Mouse (Mus musculus) ZHBTc4 (cell line): ENCODE data around the gene Eno2.
"Not testable (repeated sequence)": the region's sequence is repeated elsewhere in the genome, so short reads cannot be mapped to it uniquely, and the experiment has no call there.

Source experiments
- DNase-seq: peaks from one replicate; pipeline ENCODE4 v3.0.0-alpha.2; 2011; ENCODE audit warnings: low read depth, low spot score

Gene Eno2

DNA sequence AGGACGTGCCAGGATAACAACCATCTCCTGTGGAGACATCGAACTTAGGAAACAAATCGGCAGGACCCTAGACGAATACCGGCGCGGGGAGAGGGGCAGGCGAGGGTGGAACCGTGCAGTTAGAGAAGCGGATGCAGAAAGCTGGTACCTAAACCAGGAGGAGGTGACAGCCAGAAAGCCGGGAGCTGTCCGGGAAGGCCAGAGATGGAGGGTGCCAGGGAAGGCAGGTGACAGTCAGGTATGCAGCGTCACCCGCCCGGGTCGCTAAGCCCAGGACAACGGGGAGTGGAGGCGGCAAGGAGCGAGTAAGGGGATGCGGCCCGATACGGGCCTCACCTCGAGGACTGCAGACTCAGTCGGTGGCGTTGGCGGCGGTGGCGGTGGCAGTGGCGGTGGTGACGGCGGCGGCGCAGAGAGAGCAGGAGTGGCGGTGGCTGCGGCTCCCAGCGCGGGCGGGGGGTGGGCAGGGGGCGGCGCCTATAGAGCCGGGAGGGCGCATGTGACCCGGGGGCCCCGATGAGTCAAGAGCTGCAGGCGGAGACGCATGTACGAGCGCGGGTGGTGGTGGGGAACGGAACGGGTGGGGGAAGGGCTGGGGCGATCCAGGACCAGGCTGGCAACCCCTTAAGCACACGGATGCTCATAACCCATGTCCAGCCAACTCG lies at the start of gene Eno2:
Gene Eno2, minus strand, starts transcription at position 573 of the 665 bp plus-strand sequence.
- DNase-seq, result peak; percentile 62

- no peak for DNase-seq
Measured at GRCm38 (mm10) chr6:124817971-124818370, 48.5 kb upstream of the Eno2 start.

- no peak for DNase-seq
Measured at GRCm38 (mm10) chr6:124817563-124817962, 48.1 kb upstream of the Eno2 start.

DNA sequence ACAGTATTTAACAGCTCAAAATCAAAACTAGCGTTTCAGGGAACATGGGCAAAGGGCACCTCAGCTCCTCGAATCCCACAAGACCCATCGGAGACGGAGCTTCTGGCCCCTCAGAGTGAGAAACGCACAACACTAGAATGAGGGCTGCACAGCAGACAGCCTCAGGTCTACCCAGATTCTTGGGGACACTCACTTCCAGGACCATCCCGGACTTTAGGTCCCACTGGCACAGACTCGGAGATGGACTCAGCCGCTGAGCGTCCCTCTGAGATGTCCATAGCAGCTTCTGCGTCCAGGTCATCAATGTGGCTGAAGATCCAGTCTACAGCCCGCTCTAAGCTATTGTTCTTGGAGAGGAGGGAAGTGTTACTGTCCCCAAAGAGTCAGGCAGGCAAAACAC lies 47.7 kb upstream of the Eno2 start:
- no peak for DNase-seq

GRCm38 (mm10) chr6:124816611-124817010 lies 47.1 kb upstream of the Eno2 start:
- no peak for DNase-seq

DNA sequence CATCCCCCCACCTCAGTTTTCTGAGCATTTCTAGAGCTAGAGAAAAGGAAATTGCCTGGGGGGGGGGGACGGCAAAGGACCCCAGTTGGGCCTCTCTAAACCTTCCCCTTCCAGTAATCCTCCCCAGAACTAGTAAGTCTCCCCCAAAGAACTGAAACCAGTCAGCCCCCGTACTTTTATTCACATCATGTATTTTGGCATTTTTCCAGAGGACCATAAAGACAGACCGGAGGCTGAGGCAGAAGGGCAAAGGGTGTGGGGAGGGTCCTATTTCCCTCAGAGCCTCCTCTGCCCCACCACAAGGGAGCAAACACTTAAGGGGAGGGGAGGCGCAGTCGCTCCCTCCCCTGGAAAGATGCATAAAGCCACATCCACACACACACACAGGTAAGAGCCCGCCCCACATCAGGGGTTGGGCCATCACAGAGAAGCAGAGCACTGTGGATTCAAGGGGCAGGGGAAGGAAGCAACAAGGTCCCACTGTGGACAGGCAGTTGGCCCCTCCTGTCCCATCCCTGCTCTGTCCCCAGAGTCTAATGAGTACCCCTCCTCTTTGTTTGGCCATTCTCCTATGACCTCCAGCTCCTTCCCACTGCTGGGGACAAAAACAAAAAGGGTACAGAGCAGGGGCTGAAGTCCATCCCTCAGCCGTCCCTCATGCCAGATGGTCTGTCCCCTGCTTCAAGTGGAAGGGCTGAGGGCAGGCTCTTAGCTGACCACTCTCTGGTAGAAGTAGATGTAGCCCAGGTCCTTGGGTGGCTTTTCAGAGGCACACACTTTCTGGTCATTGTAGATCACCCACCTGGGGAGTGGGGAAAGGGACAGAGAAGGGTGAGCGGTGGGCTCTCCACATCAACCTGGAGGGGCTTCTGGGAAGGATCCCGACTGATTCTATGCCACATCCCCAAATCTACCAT lies 45.6 kb upstream of the Eno2 start:
- DNase-seq, result no peak

DNA sequence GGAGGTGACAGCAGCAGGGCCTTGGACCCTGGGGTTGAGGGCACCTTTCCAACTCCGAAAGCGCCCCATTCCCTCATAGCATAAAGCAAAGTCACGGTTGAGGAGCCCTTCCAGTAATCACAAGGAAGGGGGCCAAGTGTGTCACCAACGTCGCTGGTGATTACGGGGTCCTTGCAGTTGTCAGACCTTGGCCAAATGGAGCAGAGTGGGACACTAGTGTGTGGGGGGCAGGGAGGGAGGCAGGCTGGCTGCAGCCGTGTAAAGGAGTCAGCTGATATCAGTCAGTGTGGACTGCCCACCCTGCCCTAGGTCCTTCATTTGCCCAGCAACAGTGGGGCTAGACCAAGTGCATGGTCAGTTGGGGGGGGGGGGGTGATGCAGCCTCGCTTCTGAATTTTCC lies 45.0 kb upstream of the Eno2 start:
- DNase-seq, result peak; percentile 24

- peak; percentile 93 for DNase-seq
Measured at GRCm38 (mm10) chr6:124813933-124814332, 44.5 kb upstream of the Eno2 start, which contains the start of gene Tpi1. TSS of gene Tpi1 (minus strand) at chr6:124814296.

- peak; percentile 76 for DNase-seq
Measured at GRCm38 (mm10) chr6:124813496-124813895, 44.0 kb upstream of the Eno2 start.

GRCm38 (mm10) chr6:124812848-124813247 lies 43.4 kb upstream of the Eno2 start:
- no peak for DNase-seq

DNA sequence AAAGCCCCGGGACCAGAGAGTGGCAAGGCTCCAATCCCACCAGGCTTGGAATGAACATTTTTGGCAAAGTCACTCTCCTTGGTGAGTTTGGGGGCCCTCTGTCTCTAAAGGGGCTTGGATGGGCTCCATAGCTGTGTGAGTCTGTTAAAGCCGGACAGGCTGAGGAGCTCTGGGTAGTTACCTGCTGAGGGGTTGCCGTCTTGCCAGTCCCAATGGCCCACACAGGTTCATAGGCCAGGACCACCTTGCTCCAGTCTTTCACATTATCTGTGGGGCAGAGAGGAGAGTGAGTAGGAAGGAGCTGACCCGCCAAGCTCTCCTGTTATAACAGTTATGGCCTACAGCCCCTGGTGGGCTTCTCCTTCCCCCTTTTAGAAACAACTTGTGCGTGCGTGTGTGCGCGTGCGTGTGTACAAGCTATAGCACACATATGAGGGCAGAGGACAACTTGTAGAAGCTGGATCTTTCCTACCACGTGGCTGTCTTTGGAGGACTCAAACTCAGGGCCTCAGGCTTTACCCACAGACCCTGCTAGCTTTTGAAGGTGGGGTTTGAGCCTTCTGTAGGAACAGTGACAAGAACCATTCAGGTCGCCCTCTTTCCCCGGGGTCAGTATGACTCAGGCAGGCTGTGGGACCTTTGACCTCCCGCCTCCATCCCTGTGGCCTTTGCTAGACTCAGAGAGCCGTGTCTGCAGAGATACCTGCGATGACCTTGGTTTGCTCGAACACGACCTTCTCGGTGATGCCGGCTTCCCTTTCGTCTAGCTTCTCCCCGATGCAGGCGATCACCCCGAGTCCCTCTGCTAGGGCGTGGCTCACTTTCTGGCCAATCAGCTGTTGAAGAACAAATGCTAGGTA lies 42.5 kb upstream of the Eno2 start:
- peak; percentile 21 for DNase-seq

DNA sequence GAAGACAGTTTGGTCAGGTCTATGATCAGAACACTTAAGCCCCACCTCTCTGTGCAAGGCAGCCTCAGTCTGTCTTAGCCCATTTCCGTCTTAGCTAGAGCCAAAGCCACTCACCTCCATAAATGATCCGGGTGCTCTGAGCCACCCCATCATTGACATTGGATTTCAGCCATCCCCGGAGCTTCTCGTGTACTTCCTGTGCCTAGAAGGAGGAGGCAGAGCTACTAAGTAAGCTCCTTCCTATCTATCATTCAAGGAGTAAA lies 41.9 kb upstream of the Eno2 start:
- DNase-seq, result no peak

GRCm38 (mm10) chr6:124810566-124811402 lies 41.3 kb upstream of the Eno2 start:
- DNase-seq, result not testable (repeated sequence)

DNA sequence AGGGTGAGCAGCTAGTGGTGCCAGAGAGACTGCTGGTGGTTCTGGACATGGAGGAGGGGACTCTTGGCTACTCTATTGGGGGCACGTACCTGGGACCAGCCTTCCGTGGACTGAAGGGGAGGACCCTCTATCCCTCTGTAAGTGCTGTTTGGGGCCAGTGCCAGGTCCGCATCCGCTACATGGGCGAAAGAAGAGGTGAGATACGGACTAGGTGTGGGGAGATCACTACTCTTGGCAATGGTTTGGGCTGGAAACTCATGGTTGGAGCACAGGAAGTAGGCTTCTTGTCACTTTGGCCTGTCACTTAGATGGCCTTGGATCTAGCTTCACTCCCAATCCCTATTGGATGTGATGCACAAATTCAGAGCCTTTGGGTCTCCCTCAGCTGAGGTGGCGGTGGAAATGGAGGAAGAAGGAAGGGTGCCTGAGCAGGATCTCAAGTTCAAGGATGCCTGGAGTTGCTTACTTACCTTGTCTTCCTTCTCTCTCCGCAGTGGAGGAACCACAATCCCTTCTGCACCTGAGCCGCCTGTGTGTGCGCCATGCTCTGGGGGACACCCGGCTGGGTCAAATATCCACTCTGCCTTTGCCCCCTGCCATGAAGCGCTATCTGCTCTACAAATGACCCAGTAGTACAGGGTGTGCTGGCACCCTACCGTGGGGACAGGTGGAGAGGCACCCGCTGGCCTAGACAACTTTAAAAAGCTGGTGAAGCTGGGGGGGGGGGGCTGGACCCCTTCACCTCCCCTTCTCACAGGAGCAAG lies 40.5 kb upstream of the Eno2 start:
- peak; percentile 16 for DNase-seq

- peak; percentile 48 for DNase-seq
Measured at GRCm38 (mm10) chr6:124809052-124809774, 39.7 kb upstream of the Eno2 start.

GRCm38 (mm10) chr6:124808358-124809012 lies 39.0 kb upstream of the Eno2 start, which contains the start of gene Spsb2:
TSS of gene Spsb2 (plus strand) at chr6:124808661.
- peak; percentile 69 for DNase-seq

- no peak for DNase-seq
Measured at GRCm38 (mm10) chr6:124807986-124808357, 38.5 kb upstream of the Eno2 start.

- DNase-seq, result no peak
Measured at GRCm38 (mm10) chr6:124807366-124807765, 37.9 kb upstream of the Eno2 start.

DNA sequence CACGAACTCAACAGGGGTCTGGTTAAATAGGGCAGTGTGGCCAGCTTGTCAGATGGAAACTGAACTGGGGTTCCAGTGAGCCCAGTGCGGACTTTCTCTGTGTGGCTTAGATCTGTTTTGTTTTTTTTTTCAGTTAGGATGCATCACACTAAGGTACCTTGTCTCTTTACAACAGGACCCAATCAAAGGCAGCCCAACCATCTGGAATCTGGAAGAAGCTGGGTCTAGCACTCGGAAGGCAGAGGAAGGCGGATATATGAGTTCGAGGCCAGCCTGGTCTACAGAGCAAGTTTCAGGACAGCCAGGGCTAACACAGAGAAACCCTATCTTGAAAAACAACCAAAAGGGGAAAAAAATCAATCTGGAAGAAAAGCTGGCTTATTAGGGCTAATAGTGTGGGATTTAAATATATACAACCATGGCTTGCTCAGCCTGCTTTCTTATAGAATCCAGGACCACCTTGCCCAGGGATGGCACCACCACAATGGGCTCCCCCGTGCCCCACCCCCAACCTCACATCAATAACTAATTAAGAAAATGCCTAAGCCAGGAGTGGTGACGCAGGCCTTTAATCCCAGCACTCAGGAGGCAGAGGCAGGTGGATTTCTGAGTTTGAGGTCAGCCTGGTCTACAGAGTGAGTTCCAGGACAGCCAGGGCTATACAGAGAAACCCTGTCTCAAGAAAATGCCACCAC lies 37.1 kb upstream of the Eno2 start:
- no peak for DNase-seq
